12 mouse cellular contexts compared by ENCODE assay signal in genomic region chr13:5614833-5615232, GRCm38 (mm10).
DNase-seq lines count a peak whose midpoint lies in the region; ATAC-seq and TF ChIP-seq lines count a peak whose summit lies in the region.
"Had no signal": no experiment of that assay in that cellular context is flagged by ENCODE, and none has a peak within 500 bp of the region (broad histone marks: within the 10 kb centered on the region; RNA-seq: fewer than 3 reads in every experiment).

No protein-coding gene starts in this region.

- DNase-seq in gastrocnemius, adult 18-20 months (ENCODE audit: low spot score), result peak; percentile 5
- DNase-seq in gastrocnemius, postnatal 14 days, result no peak
- peak; percentile 58 for DNase-seq in kidney, adult 2 months
- DNase-seq in kidney, postnatal 4 days, result no peak
- DNase-seq in adrenal gland, adult 8-10 months, result no peak
- DNase-seq in midbrain, embryonic 10.5 days (ENCODE audit: low spot score), result no peak
- DNase-seq: gastrocnemius, postnatal 10 days had no signal

- no peak for TF ChIP-seq POLR2A in kidney, adult 2 months (IDR thresholded peaks at IDR 0.05; ENCODE audit: low read depth, low read length)

- H3K4me1 ChIP-seq in kidney, adult 2 months (ENCODE audit: control insufficient read depth, insufficient read depth, low read length), result peaks cover 3% of the 10 kb centered on the region; the same call in 1 of the 2 replicates
- no peaks in the 10 kb centered on the region for H3K4me1 ChIP-seq in midbrain, embryonic 10.5 days
- H3K4me1 ChIP-seq: liver, embryonic 15.5 days had no signal

- TF ChIP-seq CTCF in kidney, adult 2 months (conservative IDR thresholded peaks at IDR 0.05; ENCODE audit: insufficient read depth, insufficient read length, low read depth, low read length), result no peak

- no peaks in the 10 kb centered on the region for H3K27me3 ChIP-seq in kidney, adult 2 months (replicated peaks; ENCODE audit: control insufficient read depth, insufficient read depth, low read length)
- no peaks in the 10 kb centered on the region for H3K27me3 ChIP-seq in midbrain, embryonic 10.5 days (ENCODE audit: low read depth, poor library complexity, severe bottlenecking)
- H3K27me3 ChIP-seq: liver, embryonic 15.5 days had no signal

- ATAC-seq in granulocyte monocyte progenitor cell, adult 5-6 weeks (replicated peaks; ENCODE audit: poor library complexity, severe bottlenecking), result peak; percentile 92
- peak; percentile 92 for ATAC-seq in megakaryocyte, adult 5-6 weeks (ENCODE audit: poor library complexity, severe bottlenecking)

- H3K9me3 ChIP-seq in midbrain, embryonic 10.5 days (replicated peaks), result no peaks in the 10 kb centered on the region
- H3K9me3 ChIP-seq: G1E; liver, embryonic 15.5 days had no signal

- no peaks in the 10 kb centered on the region for H3K36me3 ChIP-seq in kidney, adult 2 months (ENCODE audit: control insufficient read depth, insufficient read depth, low read length)
- H3K36me3 ChIP-seq in midbrain, embryonic 10.5 days, result no peaks in the 10 kb centered on the region
- H3K36me3 ChIP-seq: G1E; liver, embryonic 15.5 days had no signal

- peak overlapping the region; percentile 73 for H3K27ac ChIP-seq in kidney, adult 2 months (ENCODE audit: insufficient read depth, low read depth, low read length)
- no peak overlapping the region for H3K27ac ChIP-seq in midbrain, embryonic 10.5 days (replicated peaks)
- H3K27ac ChIP-seq: liver, embryonic 15.5 days had no signal

- WGBS in kidney, adult 2 months, result 48% methylated on average over 5 of the region's 5 CpGs
- WGBS in midbrain, embryonic 10.5 days, result 89% methylated on average over 5 of the region's 5 CpGs

- no peak overlapping the region for H3K4me3 ChIP-seq in kidney, adult 2 months (ENCODE audit: insufficient read depth, low read depth, low read length)
- H3K4me3 ChIP-seq in midbrain, embryonic 10.5 days, result no peak overlapping the region
- H3K4me3 ChIP-seq: liver, embryonic 15.5 days; myocyte had no signal

- intact Hi-C loops in gastrocnemius, postnatal 14 days (cut with DNase I; ENCODE audit: low total_unique reads), result no loop called here

Comparison
In these comparisons a context has a peak if more than half of its experiments do, and no peak if none do; other contexts are left out.
1. DNase-seq: peak in gastrocnemius, adult 18-20 months (single experiment) and kidney, adult 2 months (single experiment); none in gastrocnemius, postnatal 14 days (single experiment), kidney, postnatal 4 days (0 of 2), adrenal gland, adult 8-10 months (single experiment) and midbrain, embryonic 10.5 days (single experiment).